Comparison of ENCODE assay signal across 8 mouse cellular contexts in the genomic region with DNA sequence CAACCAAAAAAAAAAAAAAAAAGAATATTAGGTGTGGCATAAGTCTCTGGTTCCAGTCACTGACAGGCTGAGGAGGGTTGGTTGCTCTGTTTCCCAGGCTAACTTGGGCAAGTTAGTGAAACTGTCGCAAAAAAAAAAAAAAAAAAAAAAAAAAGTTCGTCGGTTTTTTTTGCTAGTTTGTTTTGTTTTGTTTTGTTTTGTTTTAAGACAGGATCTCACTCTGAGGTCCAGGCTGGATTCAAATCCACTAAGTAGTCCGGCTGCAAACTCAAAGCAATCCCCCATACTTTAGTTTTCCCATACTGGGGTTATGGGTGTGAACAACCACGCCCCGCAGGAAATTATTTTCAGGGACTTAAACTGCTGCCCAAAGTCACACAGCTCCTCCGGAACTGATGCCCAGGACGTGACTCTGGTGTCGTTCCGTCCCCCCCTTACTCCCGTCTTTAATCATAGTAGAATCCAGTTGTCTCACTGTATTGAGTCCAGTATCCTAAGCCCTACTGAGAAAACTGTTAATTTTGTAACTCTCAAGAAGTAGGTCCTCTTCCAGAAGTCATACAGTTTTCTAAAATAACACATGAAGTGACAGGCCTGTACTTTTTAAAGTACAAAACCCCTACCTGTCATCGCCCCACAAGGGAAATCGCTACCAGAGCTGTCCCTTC. TPM values are rescaled to one million over a fixed set of nuclear protein-coding genes. Genes with fewer than 3 reads are reported as not detected.
A peak's percentile ranks its signal among the peaks of the same experiment; 100 is the strongest.
DNase-seq lines count a peak whose midpoint lies in the region; ATAC-seq lines count a peak whose summit lies in the region.

No protein-coding gene starts in this region.

- no peaks in the 10 kb centered on the region for H3K27me3 ChIP-seq in heart, embryonic 13.5 days (replicated peaks)
- no peaks in the 10 kb centered on the region for H3K27me3 ChIP-seq in limb, embryonic 13.5 days
- peaks cover 8% of the 10 kb centered on the region; the same call in 1 of the 2 replicates for H3K27me3 ChIP-seq in midbrain, embryonic 15.5 days (replicated peaks)

- peaks cover 17% of the 10 kb centered on the region for H3K36me3 ChIP-seq in heart, embryonic 13.5 days
- H3K36me3 ChIP-seq in limb, embryonic 13.5 days = peaks cover 9% of the 10 kb centered on the region
- H3K36me3 ChIP-seq in midbrain, embryonic 15.5 days (replicated peaks) = no peaks in the 10 kb centered on the region

- H3K27ac ChIP-seq in heart, embryonic 13.5 days (replicated peaks) = peak overlapping the region; percentile 99
- H3K27ac ChIP-seq in limb, embryonic 13.5 days = peak overlapping the region; percentile 48; the same call in 1 of the 2 replicates
- H3K27ac ChIP-seq in midbrain, embryonic 15.5 days = peak overlapping the region; percentile 85; the same call in 1 of the 2 replicates

- ATAC-seq in heart, embryonic 13.5 days (ENCODE audit: extremely low read depth, insufficient number of reproducible peaks, low FRiP score, low TSS enrichment) = no peak
- ATAC-seq in limb, embryonic 13.5 days (ENCODE audit: low FRiP score, low read depth) = peak; percentile 0; the same call in 1 of the 2 replicates
- ATAC-seq in midbrain, embryonic 15.5 days (replicated peaks) = peak; percentile 41

- H3K4me3 ChIP-seq in heart, embryonic 13.5 days = peak overlapping the region; percentile 85
- peak overlapping the region; percentile 73 for H3K4me3 ChIP-seq in limb, embryonic 13.5 days
- H3K4me3 ChIP-seq in midbrain, embryonic 15.5 days = peak overlapping the region; percentile 68

- H3K9ac ChIP-seq in heart, embryonic 13.5 days = peak overlapping the region; percentile 95
- H3K9ac ChIP-seq in limb, embryonic 13.5 days = peak overlapping the region; percentile 62
- no peak overlapping the region; the same call in 1 of the 2 replicates for H3K9ac ChIP-seq in midbrain, embryonic 15.5 days

- peak; percentile 38 to 47 for DNase-seq in gastrocnemius, adult 8-10 months (ENCODE audit: low spot score in 2 of 2)
- no peak for DNase-seq in gastrocnemius, postnatal 4 days (ENCODE audit: low spot score in 2 of 2)
- peak; percentile 41 for DNase-seq in MN1 (ENCODE audit: low spot score)
- no peak for DNase-seq in cerebellum, adult 9-10 months
- DNase-seq in frontal cortex, postnatal 25 days (ENCODE audit: low spot score in 2 of 2) = no peak

- peaks cover 48% of the 10 kb centered on the region for H3K4me1 ChIP-seq in heart, embryonic 13.5 days
- peaks cover 41% of the 10 kb centered on the region for H3K4me1 ChIP-seq in limb, embryonic 13.5 days
- peaks cover 18% of the 10 kb centered on the region for H3K4me1 ChIP-seq in midbrain, embryonic 15.5 days

- WGBS in heart, embryonic 13.5 days = 4% methylated on average over 13 of the region's 13 CpGs
- under 1% methylated on average over 13 of the region's 13 CpGs for WGBS in limb, embryonic 13.5 days
- WGBS in midbrain, embryonic 15.5 days = 6% methylated on average over 13 of the region's 13 CpGs

- H3K9me3 ChIP-seq in heart, embryonic 13.5 days = no peaks in the 10 kb centered on the region
- H3K9me3 ChIP-seq in limb, embryonic 13.5 days = no peaks in the 10 kb centered on the region
- no peaks in the 10 kb centered on the region for H3K9me3 ChIP-seq in midbrain, embryonic 15.5 days

- peak overlapping the region; percentile 71 for H3K4me2 ChIP-seq in heart, embryonic 13.5 days
- H3K4me2 ChIP-seq in limb, embryonic 13.5 days (replicated peaks) = peak overlapping the region; percentile 78
- H3K4me2 ChIP-seq in midbrain, embryonic 15.5 days = peak overlapping the region; percentile 64

RNA-seq across cellular contexts. Expression of a gene that starts 0.5 kb away (rescaled TPM):
- 1 to 10 TPM; 6.5 to 9.8 (median 8.8) TPM for total RNA-seq in gastrocnemius, adult 8-10 months (2022)
- total RNA-seq in gastrocnemius, postnatal 4 days (2021) = 10 to 100 TPM; 15.6 to 16.2 TPM
- polyA plus RNA-seq in heart, embryonic 13.5 days (2015; fragmentation: Nextera tagmentation; extraction: Ambion mirVana) = 32.3 and 37.1 TPM in 2 replicates
- 37.8 and 39.2 TPM in 2 replicates for polyA plus RNA-seq in limb, embryonic 13.5 days (2015; fragmentation: Nextera tagmentation; extraction: Ambion mirVana)
- polyA plus RNA-seq in midbrain, embryonic 15.5 days (2015; fragmentation: Nextera tagmentation; extraction: Ambion mirVana) = 8.3 and 9.2 TPM in 2 replicates

RNA-seq across cellular contexts. Expression of a gene that starts 12.7 kb away (rescaled TPM):
- total RNA-seq in gastrocnemius, adult 8-10 months (2022) = 1 to 10 TPM; 3.8 to 5.3 (median 4.3) TPM
- total RNA-seq in gastrocnemius, postnatal 4 days (2021) = 10 to 100 TPM; 13.0 to 13.6 TPM
- 21.1 and 23.2 TPM in 2 replicates for polyA plus RNA-seq in heart, embryonic 13.5 days (2015; fragmentation: Nextera tagmentation; extraction: Ambion mirVana)
- polyA plus RNA-seq in limb, embryonic 13.5 days (2015; fragmentation: Nextera tagmentation; extraction: Ambion mirVana) = 33.6 and 36.3 TPM in 2 replicates
- polyA plus RNA-seq in midbrain, embryonic 15.5 days (2015; fragmentation: Nextera tagmentation; extraction: Ambion mirVana) = 7.9 and 9.9 TPM in 2 replicates

RNA-seq across cellular contexts. Expression of a gene that starts 12.9 kb away (rescaled TPM):
- 1 to 10 TPM; 2.3 to 7.7 (median 5.7) TPM for total RNA-seq in gastrocnemius, adult 8-10 months (2022)
- 10 to 100 TPM; 36.6 to 38.2 TPM for total RNA-seq in gastrocnemius, postnatal 4 days (2021)
- 2.0 and 2.1 TPM in 2 replicates for polyA plus RNA-seq in heart, embryonic 13.5 days (2015; fragmentation: Nextera tagmentation; extraction: Ambion mirVana)
- 5.2 TPM in 2 replicates for polyA plus RNA-seq in limb, embryonic 13.5 days (2015; fragmentation: Nextera tagmentation; extraction: Ambion mirVana)
- polyA plus RNA-seq in midbrain, embryonic 15.5 days (2015; fragmentation: Nextera tagmentation; extraction: Ambion mirVana) = 1.4 and 1.6 TPM in 2 replicates

RNA-seq across cellular contexts. Expression of a gene that starts 36.8 kb away (rescaled TPM):
- under 1 TPM in 1 of 4 experiments, not detected in 3; 0.11 TPM for total RNA-seq in gastrocnemius, adult 8-10 months (2022)
- 1 to 10 TPM in 1 of 2 experiments, under 1 TPM in 1; 0.73 to 1.1 TPM for total RNA-seq in gastrocnemius, postnatal 4 days (2021)
- polyA plus RNA-seq in heart, embryonic 13.5 days (2015; fragmentation: Nextera tagmentation; extraction: Ambion mirVana) = 0.20 and 0.36 TPM in 2 replicates
- 0.87 and 1.4 TPM in 2 replicates for polyA plus RNA-seq in limb, embryonic 13.5 days (2015; fragmentation: Nextera tagmentation; extraction: Ambion mirVana)
- 0.83 and 0.99 TPM in 2 replicates for polyA plus RNA-seq in midbrain, embryonic 15.5 days (2015; fragmentation: Nextera tagmentation; extraction: Ambion mirVana)

RNA-seq across cellular contexts. Expression of a gene that starts 38.5 kb away (rescaled TPM):
- 10 to 100 TPM in 3 of 4 experiments, 1 to 10 TPM in 1; 9.9 to 14.4 (median 11.3) TPM for total RNA-seq in gastrocnemius, adult 8-10 months (2022)
- 10 to 100 TPM; 29.0 to 36.5 TPM for total RNA-seq in gastrocnemius, postnatal 4 days (2021)
- polyA plus RNA-seq in heart, embryonic 13.5 days (2015; fragmentation: Nextera tagmentation; extraction: Ambion mirVana) = 84.7 and 89.0 TPM in 2 replicates
- polyA plus RNA-seq in limb, embryonic 13.5 days (2015; fragmentation: Nextera tagmentation; extraction: Ambion mirVana) = 38.9 and 46.3 TPM in 2 replicates
- 17.9 and 19.5 TPM in 2 replicates for polyA plus RNA-seq in midbrain, embryonic 15.5 days (2015; fragmentation: Nextera tagmentation; extraction: Ambion mirVana)

Comparison
In these comparisons a context has a peak if more than half of its experiments do, and no peak if none do; other contexts are left out.
1. DNase-seq: peak in gastrocnemius, adult 8-10 months (2 of 2) and MN1 (single experiment); none in gastrocnemius, postnatal 4 days (0 of 2), cerebellum, adult 9-10 months (single experiment) and frontal cortex, postnatal 25 days (0 of 2).
2. H3K27ac ChIP-seq: peak in every context shown above with its lines; median percentile 99 in heart, embryonic 13.5 days; 85 in midbrain, embryonic 15.5 days; 48 in limb, embryonic 13.5 days.
3. Peak in every context shown above with its lines, with median percentiles within 50 percentile points of each other: H3K4me2 ChIP-seq and H3K4me3 ChIP-seq.